Mouse (Mus musculus) G1E (cell line): ENCODE results near the gene Blm.

Experiments
- CTCF ChIP-seq: IDR thresholded peaks from 2 replicates; pipeline ENCODE4 v1.5.1; 2012; ENCODE audit warnings: low read depth, low read length, inconsistent platforms, mixed read lengths
- GATA2 ChIP-seq: IDR thresholded peaks from 2 replicates; pipeline ENCODE4 v1.6.1; 2012; ENCODE audit warnings: low read depth, low read length, inconsistent platforms, borderline replicate concordance
- POLR2AphosphoS5 ChIP-seq: IDR thresholded peaks from 2 replicates; pipeline ENCODE4 v1.6.1; 2012; ENCODE audit warnings: low read depth, low read length, inconsistent platforms; ENCODE audit not compliant: insufficient replicate concordance

DNA sequence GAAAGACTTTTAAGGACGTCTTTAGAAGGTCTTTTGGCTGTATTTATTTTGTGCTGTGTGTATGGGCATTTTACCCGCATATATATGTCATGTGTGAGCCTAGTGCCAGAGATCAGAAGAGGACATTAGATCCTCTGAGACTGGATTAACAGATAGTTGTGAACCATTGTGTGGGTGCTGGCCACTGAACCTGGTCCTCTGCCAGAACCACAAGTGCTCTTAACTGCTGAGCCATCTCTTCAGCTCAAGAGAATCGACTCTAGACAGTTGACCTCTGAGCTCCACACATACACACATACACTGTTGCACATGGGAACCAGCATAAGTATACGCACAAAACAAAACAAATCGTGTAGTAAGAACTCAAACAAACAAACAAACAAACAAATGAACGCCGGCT lies 98.3 kb downstream of the Blm start:
- TF ChIP-seq CTCF: no peak
- no peak for TF ChIP-seq POLR2AphosphoS5
- no peak for TF ChIP-seq GATA2
